Mouse (Mus musculus): ENCODE data around the gene Ginm1. TPM values are rescaled to one million over a fixed set of nuclear protein-coding genes. Genes with fewer than 3 reads are reported as not detected.
A peak's percentile ranks its signal among the peaks of the same experiment; 100 is the strongest.

The Ginm1 gene
- total RNA-seq (2017), result 51.2 and 67.1 TPM in 2 replicates

DNA sequence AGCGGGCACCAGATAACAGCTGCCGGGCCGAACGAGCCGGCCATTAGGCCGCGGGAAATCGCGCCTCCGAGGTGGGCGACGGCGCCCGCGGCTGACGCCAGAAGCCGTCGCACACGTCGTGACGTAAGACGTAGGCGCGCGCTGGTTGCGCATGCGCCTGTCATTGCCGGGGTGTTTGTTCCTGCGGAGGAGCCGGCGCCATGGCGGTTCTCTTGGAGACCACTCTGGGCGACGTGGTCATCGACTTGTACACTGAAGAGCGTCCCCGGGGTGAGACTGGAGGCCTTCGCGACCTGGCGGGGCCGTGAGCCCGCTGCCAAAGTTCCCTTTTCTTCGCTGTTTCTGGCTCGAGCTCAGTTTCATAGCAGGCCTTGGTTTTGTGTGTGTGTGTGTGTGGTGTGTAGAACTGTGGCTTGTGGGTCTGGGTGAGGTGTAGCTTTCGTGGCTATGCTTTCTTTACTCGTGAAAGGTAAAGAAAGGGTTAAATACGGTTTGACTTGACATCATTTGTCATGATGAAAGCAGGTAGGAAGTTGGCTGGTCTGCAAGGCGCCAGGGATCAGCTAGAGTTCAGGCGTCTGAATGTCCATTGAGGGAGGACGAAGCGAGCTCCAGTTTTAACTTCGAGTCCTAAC is at the start of gene Ginm1, which contains the start of gene Ppil4:
TSS of gene Ginm1 (minus strand) at position 74 of the 635 bp plus-strand sequence.
TSS of gene Ppil4 (plus strand) at position 141 of the 635 bp plus-strand sequence.
- ATAC-seq (replicated peaks; ENCODE audit: low read depth, poor library complexity, severe bottlenecking), result peak; percentile 95

DNA sequence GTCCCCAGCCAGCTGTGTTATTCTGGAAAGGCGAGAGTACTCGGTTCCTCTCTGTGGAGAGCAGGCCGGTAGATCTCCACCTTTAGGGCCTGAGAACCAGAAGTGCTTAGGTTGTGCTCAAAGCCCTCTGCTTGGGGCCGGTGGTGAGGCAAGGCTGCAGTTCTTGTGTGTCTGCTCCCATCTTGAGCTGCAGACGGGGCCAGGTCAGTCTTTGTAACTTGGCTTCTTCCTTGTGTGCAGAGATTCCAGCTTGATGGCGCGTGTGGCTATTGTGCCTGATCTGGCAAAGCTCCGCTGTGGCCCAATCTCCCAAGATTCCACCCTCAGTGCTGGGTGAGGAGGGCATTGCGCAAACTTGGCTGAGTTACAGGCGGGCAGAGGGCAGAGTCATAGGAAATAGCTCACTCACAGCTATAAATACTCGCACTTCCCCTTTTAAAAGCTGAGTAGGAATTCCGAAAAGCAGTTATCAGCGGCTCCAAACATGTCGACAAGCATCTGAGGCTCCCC is 49.0 kb upstream of the Ginm1 start:
- peak; percentile 86 for ATAC-seq (replicated peaks; ENCODE audit: low read depth, poor library complexity, severe bottlenecking)

DNA sequence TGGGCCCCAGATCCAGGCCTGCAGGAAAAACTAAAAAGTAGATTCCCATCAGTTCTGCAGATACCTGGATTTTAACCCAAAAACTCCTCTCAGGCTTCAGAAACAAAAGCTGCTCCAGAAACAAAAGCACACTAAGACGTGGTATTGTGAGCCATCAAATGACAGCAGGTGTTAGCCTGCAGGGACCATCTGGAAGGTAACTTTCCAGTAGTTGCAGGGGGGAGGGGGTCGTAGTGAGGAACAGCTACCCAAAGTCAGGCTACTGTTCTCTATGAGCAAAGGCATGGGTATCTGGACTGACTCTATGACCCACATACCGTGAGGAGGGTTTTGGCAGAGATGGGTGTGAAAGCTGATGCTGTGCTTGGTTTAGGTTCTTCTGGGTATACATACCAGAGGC is 48.2 kb upstream of the Ginm1 start:
- ATAC-seq (replicated peaks; ENCODE audit: low read depth, poor library complexity, severe bottlenecking), result no peak

- ATAC-seq (replicated peaks; ENCODE audit: low read depth, poor library complexity, severe bottlenecking), result no peak
Observed at GRCm38 (mm10) chr10:7840353-7840733, 47.7 kb upstream of the Ginm1 start.

GRCm38 (mm10) chr10:7839551-7840352 is 47.1 kb upstream of the Ginm1 start:
- peak; percentile 3; the same call in 1 of the 2 replicates for ATAC-seq (replicated peaks; ENCODE audit: low read depth, poor library complexity, severe bottlenecking)

GRCm38 (mm10) chr10:7838874-7839421 is 46.3 kb upstream of the Ginm1 start:
- no peak for ATAC-seq (replicated peaks; ENCODE audit: low read depth, poor library complexity, severe bottlenecking)

- no peak for ATAC-seq (replicated peaks; ENCODE audit: low read depth, poor library complexity, severe bottlenecking)
Observed at GRCm38 (mm10) chr10:7838036-7838435, 45.4 kb upstream of the Ginm1 start.

GRCm38 (mm10) chr10:7837446-7837845 is 44.8 kb upstream of the Ginm1 start:
- no peak for ATAC-seq (replicated peaks; ENCODE audit: low read depth, poor library complexity, severe bottlenecking)

DNA sequence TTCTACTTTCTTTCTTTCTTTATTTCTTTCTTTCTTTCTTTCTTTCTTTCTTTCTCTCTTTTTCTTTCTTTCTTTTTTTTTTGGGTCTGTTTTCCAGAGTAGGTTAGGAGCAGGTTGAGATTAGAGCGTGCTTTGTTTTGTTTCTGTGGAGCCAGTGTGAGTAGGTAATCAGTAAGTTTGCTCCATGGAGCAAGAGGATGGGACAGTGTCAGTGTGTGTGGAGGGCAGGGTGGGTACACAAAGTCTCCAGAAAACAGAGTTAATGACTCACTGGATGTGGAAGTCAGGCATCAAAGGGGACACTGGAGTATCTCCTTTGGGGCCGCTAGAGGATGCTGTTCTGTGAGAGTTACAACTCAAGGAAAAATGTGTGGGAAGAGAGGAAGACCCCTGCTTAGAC is 44.3 kb upstream of the Ginm1 start:
- ATAC-seq (replicated peaks; ENCODE audit: low read depth, poor library complexity, severe bottlenecking), result no peak

DNA sequence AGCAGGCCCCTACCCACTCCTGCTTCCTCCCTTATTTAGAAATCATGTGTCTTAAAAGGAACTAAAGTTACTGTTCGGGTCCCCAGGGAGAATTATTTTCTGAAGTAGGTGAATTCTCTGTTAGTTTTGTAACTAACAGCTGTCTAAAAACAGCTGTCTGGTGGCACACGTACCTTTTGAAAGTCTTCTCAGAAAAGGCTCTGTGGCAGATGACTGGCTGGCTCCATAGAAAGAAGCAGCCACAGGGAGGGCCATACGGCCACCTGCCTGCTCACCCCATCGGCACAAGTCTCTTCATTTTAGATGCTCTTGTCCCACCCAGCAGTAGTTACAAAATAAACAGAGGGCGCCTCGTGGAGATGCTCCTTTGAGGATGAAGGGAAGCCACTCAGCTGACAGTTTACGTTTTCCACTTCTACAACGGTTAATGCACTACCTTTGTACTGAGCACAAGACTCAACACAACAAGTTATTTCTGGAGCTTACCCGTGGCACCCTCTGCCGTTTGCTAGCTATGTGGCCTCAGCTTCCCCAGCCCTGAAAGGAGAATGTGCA is 42.1 kb upstream of the Ginm1 start:
- ATAC-seq (replicated peaks; ENCODE audit: low read depth, poor library complexity, severe bottlenecking), result no peak

DNA sequence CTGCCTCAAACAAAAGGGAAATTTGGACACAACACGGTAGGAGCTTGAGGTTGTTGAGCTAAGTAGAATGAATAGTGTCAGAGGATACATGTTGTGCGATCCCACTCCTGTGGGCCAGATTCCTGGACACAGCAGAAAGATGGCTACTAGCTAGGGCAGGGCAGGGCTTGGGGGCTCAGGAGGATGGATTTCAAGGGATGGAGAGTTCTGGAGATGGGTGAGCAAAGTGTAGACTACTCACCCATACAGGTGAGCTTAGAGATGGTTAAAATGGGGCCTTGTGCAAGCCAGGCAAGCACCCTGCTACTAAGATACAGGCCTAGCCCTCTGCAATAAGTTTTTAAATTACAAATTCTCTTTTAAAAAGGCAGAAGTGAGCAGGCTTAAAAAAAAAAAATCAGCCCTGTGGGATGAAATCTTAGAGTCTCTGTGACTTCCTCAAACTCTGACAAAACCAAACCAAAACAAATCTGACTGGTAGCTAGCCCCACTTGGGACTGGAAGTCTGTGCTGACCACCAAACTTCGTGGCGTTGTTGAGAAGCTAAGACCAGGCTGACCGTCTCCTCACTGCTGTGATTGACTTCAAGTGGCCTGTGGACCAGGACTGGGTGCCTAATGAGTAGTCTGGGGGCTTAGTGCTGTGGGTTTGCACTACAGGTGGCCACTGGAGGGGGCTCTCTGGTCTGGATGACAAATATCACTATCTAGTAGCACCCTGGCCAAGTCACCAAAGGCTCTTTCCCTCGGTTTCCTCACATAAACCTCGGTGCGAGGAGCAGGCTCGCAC is 40.9 kb upstream of the Ginm1 start:
- peak; percentile 31; the same call in 1 of the 2 replicates for ATAC-seq (replicated peaks; ENCODE audit: low read depth, poor library complexity, severe bottlenecking)

GRCm38 (mm10) chr10:7832171-7832676 is 39.6 kb upstream of the Ginm1 start, which contains the start of gene Zc3h12d:
Gene Zc3h12d (plus strand): TSS chr10:7832470.
- ATAC-seq (replicated peaks; ENCODE audit: low read depth, poor library complexity, severe bottlenecking), result peak; percentile 72

DNA sequence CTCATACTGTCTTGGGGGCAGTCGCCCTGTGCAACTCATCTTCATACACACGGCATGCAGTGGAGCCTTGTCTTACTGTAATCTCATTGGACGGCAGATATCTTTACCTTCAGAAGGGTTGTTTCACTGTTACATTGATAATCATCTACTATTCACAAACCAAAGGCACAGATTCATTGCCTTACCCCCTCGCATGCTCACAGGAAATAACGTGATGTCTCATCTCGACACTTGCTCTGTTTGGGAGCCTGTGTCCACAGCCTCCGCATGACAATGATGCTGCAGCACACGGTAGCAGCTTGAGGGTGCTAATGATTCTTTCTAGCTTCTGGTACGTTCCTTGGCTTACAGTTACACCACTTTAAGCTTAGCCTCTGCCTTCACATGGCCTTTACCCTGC is 33.5 kb upstream of the Ginm1 start:
- no peak for ATAC-seq (replicated peaks; ENCODE audit: low read depth, poor library complexity, severe bottlenecking)

- ATAC-seq (replicated peaks; ENCODE audit: low read depth, poor library complexity, severe bottlenecking), result no peak
Observed at GRCm38 (mm10) chr10:7825281-7825665, 32.6 kb upstream of the Ginm1 start.

DNA sequence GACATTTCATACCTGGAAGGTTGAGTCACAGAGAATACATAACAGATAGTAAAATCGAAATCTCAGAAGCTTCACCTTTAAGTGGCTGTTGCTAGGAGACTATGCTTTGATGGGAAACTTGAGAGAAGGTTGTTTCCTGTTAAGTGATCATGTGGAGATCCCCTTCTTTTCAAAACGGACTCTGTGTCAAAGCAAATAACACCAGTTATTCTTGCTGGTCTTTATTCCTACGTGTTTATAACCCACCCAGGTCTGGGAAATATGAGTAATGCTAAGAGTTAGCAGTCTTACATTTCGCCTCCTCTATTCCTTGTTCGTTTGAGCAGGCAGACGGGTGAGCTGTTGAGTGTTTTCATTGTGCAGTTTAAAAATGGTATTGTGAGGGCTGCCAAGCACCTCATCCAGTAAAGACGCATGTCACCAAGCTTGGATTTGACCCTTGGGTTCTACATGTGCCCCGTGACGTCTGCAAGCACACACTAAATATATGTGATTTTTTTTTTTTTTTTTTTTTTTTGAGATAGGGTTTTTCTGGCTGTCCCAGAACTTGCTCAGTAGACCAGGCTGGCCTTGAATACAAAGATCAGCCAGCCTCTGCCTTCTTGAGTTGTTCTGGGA is 32.1 kb upstream of the Ginm1 start:
- ATAC-seq (replicated peaks; ENCODE audit: low read depth, poor library complexity, severe bottlenecking), result no peak

- ATAC-seq (replicated peaks; ENCODE audit: low read depth, poor library complexity, severe bottlenecking), result no peak
Observed at GRCm38 (mm10) chr10:7821981-7822380, 29.4 kb upstream of the Ginm1 start.

DNA sequence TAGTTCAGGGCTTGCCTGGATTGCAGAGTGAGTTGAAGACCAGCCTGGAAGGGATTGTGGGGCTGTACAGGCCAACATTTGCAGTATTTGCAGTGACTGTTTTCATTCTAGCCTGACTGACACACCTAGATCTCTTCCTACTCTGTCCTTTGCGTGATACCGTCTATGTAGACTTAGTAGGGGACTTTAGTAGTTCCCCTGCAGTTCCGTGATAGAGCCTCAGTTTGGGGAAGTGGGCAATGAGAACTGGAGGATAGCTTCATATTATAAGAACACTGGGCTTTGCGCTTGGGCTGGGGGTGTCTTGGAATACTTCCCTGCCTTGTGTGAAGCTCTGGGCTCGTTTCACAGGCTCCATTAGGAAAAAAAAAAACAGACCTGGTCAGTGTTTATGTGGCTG is 27.5 kb upstream of the Ginm1 start:
- ATAC-seq (replicated peaks; ENCODE audit: low read depth, poor library complexity, severe bottlenecking), result no peak

DNA sequence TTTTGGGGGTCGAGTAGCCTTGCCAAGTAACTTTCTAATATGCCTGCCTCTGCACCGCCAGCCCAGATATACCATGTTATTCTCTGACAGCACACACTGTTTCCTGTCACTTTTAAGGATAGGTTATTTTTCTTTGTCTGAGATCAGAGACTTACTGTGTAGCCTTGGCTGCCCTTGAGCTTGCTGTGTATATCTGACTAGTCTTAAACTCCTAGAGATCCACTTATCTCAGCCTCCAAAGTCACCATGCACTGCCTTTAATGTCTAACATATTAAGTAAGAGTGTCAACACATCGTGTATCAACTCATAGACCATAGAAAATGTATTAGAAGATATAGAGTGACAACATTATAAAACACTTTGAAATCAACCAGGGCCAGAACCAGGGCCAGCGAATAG is 27.0 kb upstream of the Ginm1 start:
- ATAC-seq (replicated peaks; ENCODE audit: low read depth, poor library complexity, severe bottlenecking), result no peak

GRCm38 (mm10) chr10:7819156-7819555 is 26.5 kb upstream of the Ginm1 start:
- no peak for ATAC-seq (replicated peaks; ENCODE audit: low read depth, poor library complexity, severe bottlenecking)

Measured in common myeloid progenitor, adult 5-6 weeks (primary cell).